Mouse (Mus musculus) myocyte (in vitro differentiated cells): ENCODE results near the gene Ang6.

Source experiments
- CEBPB ChIP-seq: IDR thresholded peaks from 2 replicates; pipeline ENCODE4 v1.6.1; 2011; ENCODE audit warnings: mild to moderate bottlenecking, moderate library complexity; ENCODE audit not compliant: poor library complexity, insufficient read depth, severe bottlenecking
- E2F4 ChIP-seq: IDR thresholded peaks from one replicate; pipeline ENCODE4 v1.6.1; 2011; ENCODE audit warnings: mild to moderate bottlenecking, control low read depth, moderate library complexity; ENCODE audit not compliant: insufficient read depth
- MAX ChIP-seq: IDR thresholded peaks from one replicate; pipeline ENCODE4 v1.6.1; 2011; ENCODE audit warnings: low read depth, mild to moderate bottlenecking, control low read depth
- MYOD1 ChIP-seq, 3 experiments: IDR thresholded peaks; one replicate each; pipeline ENCODE4 v1.6.1; 2011; ENCODE audit warnings: control low read depth in 2 of 3, low read depth in 2 of 3, mild to moderate bottlenecking in 2 of 3, moderate library complexity in 1 of 3; ENCODE audit not compliant: insufficient read length in 2 of 3, control insufficient read depth in 1 of 3
- MYOG ChIP-seq, 3 experiments: IDR thresholded peaks; one replicate each; pipeline ENCODE4 v1.6.1; 2011; ENCODE audit warnings: control low read depth in 2 of 3, low read depth in 2 of 3, mild to moderate bottlenecking in 2 of 3; ENCODE audit not compliant: insufficient read length in 2 of 3, control insufficient read depth in 1 of 3, insufficient read depth in 1 of 3
- POLR2A ChIP-seq: IDR thresholded peaks from one replicate; pipeline ENCODE4 v1.6.1; 2011; ENCODE audit warnings: low read depth, mild to moderate bottlenecking, control low read depth, moderate library complexity; ENCODE audit not compliant: insufficient read length
- POLR2AphosphoS2 ChIP-seq: IDR thresholded peaks from one replicate; pipeline ENCODE4 v1.6.1; 2011; ENCODE audit warnings: low read depth, control low read depth; ENCODE audit not compliant: insufficient read length
- SRF ChIP-seq: IDR thresholded peaks from one replicate; pipeline ENCODE4 v1.6.1; 2011; ENCODE audit warnings: low read depth; ENCODE audit not compliant: control insufficient read depth, insufficient read length
- TCF12 ChIP-seq: IDR thresholded peaks from one replicate; pipeline ENCODE4 v1.6.1; 2011; ENCODE audit warnings: mild to moderate bottlenecking, control low read depth; ENCODE audit not compliant: poor library complexity, insufficient read depth, severe bottlenecking
- TCF3 ChIP-seq: IDR thresholded peaks from one replicate; pipeline ENCODE4 v1.6.1; 2011; ENCODE audit warnings: low read depth, control low read depth; ENCODE audit not compliant: insufficient read length
- USF1 ChIP-seq: IDR thresholded peaks from one replicate; pipeline ENCODE4 v1.6.1; 2011; ENCODE audit warnings: low read depth, mild to moderate bottlenecking, control low read depth, moderate library complexity

GRCm38 (mm10) chr14:44001600-44001999 is 469 bp downstream of the Ang6 start:
- TF ChIP-seq MAX (no peak), POLR2A (no peak), CEBPB (no peak), POLR2AphosphoS2 (no peak), TCF12 (no peak), USF1 (no peak), MYOD1 (IDR thresholded peaks at IDR 0.05; ENCODE audit: control insufficient read depth in 1 of 3, insufficient read length in 2 of 3, low read depth in 2 of 3) (no peak), E2F4 (no peak), TCF3 (no peak), MYOG (IDR thresholded peaks at IDR 0.05; ENCODE audit: control insufficient read depth in 1 of 3, insufficient read depth in 1 of 3, insufficient read length in 2 of 3, low read depth in 2 of 3) (no peak), SRF (no peak)
